Mouse (Mus musculus): ENCODE measurements at regions not wholly inside any gene's neighbourhood (a gene's known extent, or its start where the extent isn't known, plus 50 kb on each side); places are given as distances from the start of the nearest gene placed in this dataset.

DNA sequence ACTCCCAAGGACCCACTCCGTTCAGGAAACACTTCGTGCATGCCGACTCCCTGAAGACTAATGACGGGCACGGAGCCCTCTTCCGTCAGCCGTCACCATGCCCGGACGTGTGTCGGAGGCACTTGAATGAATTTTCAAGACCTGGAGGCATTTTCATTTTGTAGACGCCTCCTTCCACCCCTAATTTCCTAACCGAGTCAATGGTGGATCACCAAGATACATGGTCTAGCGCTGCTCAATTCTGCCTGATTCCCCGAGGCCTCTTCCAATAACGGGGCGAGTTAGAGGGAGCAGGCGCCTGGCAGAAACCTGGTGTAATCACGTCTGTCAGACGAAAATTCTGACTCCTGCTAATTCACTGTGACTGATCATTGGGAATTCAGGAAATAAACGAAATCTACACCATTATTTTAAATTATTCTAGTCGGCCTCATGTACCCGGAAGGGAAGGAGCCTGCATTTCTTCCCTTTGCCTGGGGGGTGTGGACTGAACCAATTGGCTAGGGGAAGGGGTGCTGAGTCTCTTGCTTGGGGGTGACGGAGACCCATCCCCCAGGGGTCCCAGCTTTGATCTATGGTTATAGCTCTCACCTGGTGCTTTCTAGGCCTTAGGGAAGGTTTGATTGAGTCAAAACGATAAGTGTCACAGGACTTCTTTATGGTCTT is 349.4 kb upstream of the Kazn start:
- TF ChIP-seq CTCF (IDR thresholded peaks at IDR 0.05; ENCODE audit: low read depth) (no peak), EP300 (IDR thresholded peaks at IDR 0.05; ENCODE audit: low read depth) (no peak)

All from liver, embryonic 14.5 days (tissue).